Mouse (Mus musculus): ENCODE measurements at regions not wholly inside any gene's neighbourhood (a gene's known extent, or its start where the extent isn't known, plus 50 kb on each side); places are given as distances from the start of the nearest gene placed in this dataset.
A peak's percentile ranks its signal among the peaks of the same experiment; 100 is the strongest.

DNA sequence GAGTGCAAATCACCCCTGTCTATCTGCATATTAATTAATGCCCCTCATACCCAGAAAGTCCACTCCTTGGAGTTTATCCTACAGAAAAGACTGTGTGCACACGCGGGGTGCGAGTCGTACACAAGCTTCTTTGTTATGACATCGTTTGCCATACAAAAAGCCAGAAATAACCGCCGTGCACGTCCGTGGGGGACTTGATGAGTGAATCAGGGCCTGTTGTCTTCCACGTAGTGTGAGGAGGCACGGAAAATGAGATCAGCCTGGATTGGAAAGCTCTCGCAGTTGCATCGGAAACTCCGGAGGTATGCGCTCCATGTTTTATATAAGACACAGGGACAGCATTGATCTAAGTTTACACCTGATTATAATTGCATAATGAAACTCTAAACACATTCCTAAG, 120.3 kb downstream of the Etnk1 start:
- Histone ChIP-seq H3K4me1 (ENCODE audit: control insufficient read depth, insufficient read depth, low read length) (no peaks in the 10 kb centered on the region), H3K27ac (ENCODE audit: insufficient read depth, low read length) (no peak overlapping the region), H3K4me3 (ENCODE audit: insufficient read depth, low read length) (no peak overlapping the region)
- TF ChIP-seq POLR2A (IDR thresholded peaks at IDR 0.05; ENCODE audit: extremely low read depth, insufficient read depth, low read length) (no peak), CTCF (IDR thresholded peaks at IDR 0.05; ENCODE audit: extremely low read depth, insufficient read depth, low read length) (no peak)

DNA sequence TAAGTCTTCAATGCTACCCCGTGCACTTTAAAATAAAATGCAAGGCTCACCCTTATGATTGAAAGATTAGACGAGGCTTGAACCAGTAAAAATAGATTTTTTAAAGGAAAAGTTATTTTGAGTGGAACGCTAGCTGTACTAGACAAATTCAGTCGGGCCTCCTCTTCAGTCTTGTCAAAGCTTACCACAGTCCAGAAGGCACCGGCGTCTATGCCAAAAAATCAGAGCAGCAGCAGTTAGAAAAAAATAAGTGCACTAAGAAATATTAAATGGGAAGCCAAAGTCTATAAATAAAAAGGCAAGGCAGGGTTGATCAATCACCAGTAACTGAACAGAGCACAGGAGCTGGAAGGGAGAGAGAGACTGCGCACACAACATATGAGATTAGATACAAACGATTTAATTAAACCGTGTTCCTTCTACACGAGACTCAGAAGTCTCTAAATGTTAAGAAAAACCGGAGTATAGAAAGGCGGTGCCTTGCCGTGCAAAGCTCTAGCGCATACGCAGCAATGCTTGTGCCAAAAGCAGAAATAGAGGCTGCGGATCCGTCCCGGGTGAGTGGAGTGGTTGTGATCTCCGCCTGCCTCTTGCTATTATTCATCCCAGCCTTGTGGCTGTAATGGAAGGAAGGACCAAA, 121.6 kb downstream of the Etnk1 start:
- no peak overlapping the region for H3K4me3 ChIP-seq (ENCODE audit: insufficient read depth, low read length)
- peak overlapping the region; percentile 8; the same call in 1 of the 2 replicates for H3K27ac ChIP-seq (ENCODE audit: insufficient read depth, low read length)
- no peaks in the 10 kb centered on the region for H3K4me1 ChIP-seq (ENCODE audit: control insufficient read depth, insufficient read depth, low read length)
- no peak for TF ChIP-seq CTCF (IDR thresholded peaks at IDR 0.05; ENCODE audit: extremely low read depth, insufficient read depth, low read length)
- TF ChIP-seq POLR2A (IDR thresholded peaks at IDR 0.05; ENCODE audit: extremely low read depth, insufficient read depth, low read length): no peak

DNA sequence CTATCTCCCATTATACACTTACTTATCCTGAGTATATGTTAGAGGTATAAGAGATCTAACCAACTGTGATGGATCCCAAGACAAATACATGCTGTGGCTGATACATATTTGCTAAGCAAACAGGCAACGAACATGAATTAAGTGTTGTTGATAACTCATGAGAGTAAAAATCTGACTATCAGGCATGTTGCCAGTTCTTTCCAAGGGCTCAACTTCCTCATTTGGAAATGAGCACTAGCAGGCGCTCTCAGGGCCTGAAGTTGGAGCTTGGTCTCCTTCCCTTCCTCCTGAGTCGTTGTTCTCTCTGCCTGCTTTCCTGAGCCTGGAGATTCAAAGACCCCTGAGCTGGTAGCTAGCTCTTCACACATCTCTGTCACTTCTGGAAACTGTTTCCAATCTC, 126.6 kb downstream of the Etnk1 start:
- TF ChIP-seq POLR2A (IDR thresholded peaks at IDR 0.05; ENCODE audit: extremely low read depth, insufficient read depth, low read length): no peak
- TF ChIP-seq CTCF (IDR thresholded peaks at IDR 0.05; ENCODE audit: extremely low read depth, insufficient read depth, low read length): no peak
- H3K4me3 ChIP-seq (ENCODE audit: insufficient read depth, low read length): no peak overlapping the region

DNA sequence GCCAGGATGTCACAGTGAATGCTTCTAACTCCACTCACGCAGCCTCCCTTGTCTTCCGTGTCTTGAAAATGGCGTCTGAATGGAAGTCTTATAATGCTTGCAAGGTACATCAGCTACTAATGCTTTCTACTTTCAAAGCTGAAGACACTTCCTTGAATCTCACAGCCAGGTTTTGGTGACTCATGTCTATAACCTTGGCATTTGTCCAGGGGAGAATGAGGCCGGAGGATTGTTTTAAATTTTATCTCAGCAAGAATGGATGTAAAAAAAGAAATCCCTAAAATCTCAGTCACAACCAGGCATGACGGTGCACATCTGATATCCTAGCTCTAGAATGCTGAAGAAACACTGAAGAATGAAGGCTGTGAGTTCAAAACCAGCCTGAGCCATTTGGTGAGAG, 131.4 kb downstream of the Etnk1 start:
- Histone ChIP-seq H3K4me1 (ENCODE audit: control insufficient read depth, insufficient read depth, low read length) (no peaks in the 10 kb centered on the region), H3K27ac (ENCODE audit: insufficient read depth, low read length) (no peak overlapping the region), H3K4me3 (ENCODE audit: insufficient read depth, low read length) (no peak overlapping the region)
- no peak for TF ChIP-seq POLR2A (IDR thresholded peaks at IDR 0.05; ENCODE audit: extremely low read depth, insufficient read depth, low read length)

More for the DNA sequence above, 126.6 kb downstream of the Etnk1 start:
- no peaks in the 10 kb centered on the region for H3K4me1 ChIP-seq (ENCODE audit: control insufficient read depth, insufficient read depth, low read length)
- no peak overlapping the region for H3K27ac ChIP-seq (ENCODE audit: insufficient read depth, low read length)

DNA sequence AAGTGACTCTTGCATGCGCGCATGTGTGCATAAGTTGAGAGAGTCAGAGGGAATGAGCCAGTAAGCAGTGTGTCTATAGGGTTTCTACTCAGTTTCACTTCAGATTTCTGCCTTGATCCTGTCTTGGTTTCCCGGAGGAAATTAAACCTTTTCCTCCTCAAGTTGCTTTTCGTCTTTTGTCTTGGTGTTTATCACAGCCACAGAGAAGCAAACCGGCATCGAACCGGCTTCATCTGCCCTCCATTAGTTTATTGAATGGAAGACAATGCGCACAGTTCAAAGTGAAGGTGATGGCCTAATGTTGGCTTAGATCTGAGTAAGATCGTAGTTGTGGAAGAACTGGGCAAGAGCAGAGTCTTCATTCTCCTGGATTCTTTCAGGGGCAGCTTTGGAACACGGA, 134.4 kb downstream of the Etnk1 start:
- no peak overlapping the region for H3K4me3 ChIP-seq (ENCODE audit: insufficient read depth, low read length)
- H3K4me1 ChIP-seq (ENCODE audit: control insufficient read depth, insufficient read depth, low read length): no peaks in the 10 kb centered on the region
- H3K27ac ChIP-seq (ENCODE audit: insufficient read depth, low read length): no peak overlapping the region
- TF ChIP-seq CTCF (IDR thresholded peaks at IDR 0.05; ENCODE audit: extremely low read depth, insufficient read depth, low read length): no peak
- TF ChIP-seq POLR2A (IDR thresholded peaks at IDR 0.05; ENCODE audit: extremely low read depth, insufficient read depth, low read length): no peak

DNA sequence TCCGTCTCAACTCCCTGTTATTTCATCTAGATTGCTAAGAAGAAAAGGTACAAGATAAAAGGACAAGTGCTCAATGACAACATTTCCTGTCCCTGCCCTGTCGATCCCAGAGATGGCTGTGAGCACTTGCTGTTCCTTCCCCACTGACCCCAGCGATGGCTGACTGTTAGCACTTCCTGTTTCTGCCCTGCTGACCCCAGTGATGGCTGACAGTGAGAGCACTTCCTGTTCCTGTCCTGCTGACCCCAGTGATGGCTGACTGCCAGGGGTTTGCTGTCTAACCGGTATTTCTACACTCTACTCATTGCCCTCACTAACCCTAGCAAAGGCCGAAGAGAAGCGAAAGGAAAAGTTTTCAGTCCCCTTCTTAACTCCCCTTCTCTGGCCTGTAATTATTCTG, 140.3 kb downstream of the Etnk1 start:
- no peaks in the 10 kb centered on the region for H3K4me1 ChIP-seq (ENCODE audit: control insufficient read depth, insufficient read depth, low read length)
- TF ChIP-seq POLR2A (IDR thresholded peaks at IDR 0.05; ENCODE audit: extremely low read depth, insufficient read depth, low read length) (no peak), CTCF (IDR thresholded peaks at IDR 0.05; ENCODE audit: extremely low read depth, insufficient read depth, low read length) (no peak)
- H3K4me3 ChIP-seq (ENCODE audit: insufficient read depth, low read length): no peak overlapping the region
- no peak overlapping the region for H3K27ac ChIP-seq (ENCODE audit: insufficient read depth, low read length)

DNA sequence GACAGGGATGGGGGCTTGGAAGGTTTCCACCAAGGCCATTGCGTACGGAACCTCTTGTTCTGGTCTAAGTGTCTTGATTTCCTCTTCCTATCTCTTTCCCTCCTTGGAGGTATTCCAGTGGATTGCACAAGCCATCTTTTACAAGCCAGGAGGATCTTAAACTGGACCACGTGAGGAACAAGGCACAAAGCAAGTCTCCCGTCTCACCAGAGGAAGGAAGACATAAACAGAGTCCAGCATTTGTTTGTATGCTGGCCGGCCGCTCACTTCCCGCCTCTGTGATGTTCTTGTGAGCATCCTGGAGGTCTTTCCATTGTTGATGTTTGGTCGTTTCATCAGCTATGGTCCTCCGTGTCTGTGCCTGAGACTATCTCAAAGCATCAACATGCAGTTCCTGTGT, 148.8 kb downstream of the Etnk1 start:
- TF ChIP-seq POLR2A (IDR thresholded peaks at IDR 0.05; ENCODE audit: extremely low read depth, insufficient read depth, low read length) (no peak), CTCF (IDR thresholded peaks at IDR 0.05; ENCODE audit: extremely low read depth, insufficient read depth, low read length) (no peak)
- H3K4me3 ChIP-seq (ENCODE audit: insufficient read depth, low read length): no peak overlapping the region

DNA sequence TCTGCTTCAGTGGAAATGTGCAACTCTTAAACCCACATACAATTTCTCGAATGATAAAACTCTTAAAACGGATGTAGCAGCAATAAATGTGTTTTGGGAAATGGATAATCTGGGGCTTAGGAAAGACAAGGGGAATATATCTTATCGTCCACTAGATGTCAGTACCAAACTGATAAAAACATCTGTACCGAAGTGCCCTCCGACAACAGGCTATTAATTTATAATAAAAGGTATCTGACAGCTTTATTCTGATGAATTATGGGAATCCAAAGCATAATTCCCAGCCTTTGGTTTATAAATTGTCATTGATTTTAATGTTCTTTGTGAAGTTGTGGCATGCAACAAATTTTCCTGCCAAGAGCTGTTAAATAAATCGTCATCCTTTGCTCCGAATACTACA, 153.4 kb downstream of the Etnk1 start:
- no peak for TF ChIP-seq POLR2A (IDR thresholded peaks at IDR 0.05; ENCODE audit: extremely low read depth, insufficient read depth, low read length)
- TF ChIP-seq CTCF (IDR thresholded peaks at IDR 0.05; ENCODE audit: extremely low read depth, insufficient read depth, low read length): no peak
- Histone ChIP-seq H3K27ac (ENCODE audit: insufficient read depth, low read length) (no peak overlapping the region), H3K4me1 (ENCODE audit: control insufficient read depth, insufficient read depth, low read length) (no peaks in the 10 kb centered on the region), H3K4me3 (ENCODE audit: insufficient read depth, low read length) (0 out of 2 replicates have a peak overlapping the region, but pooled peaks have one; percentile 23)

More for the DNA sequence above, 148.8 kb downstream of the Etnk1 start:
- H3K4me1 ChIP-seq (ENCODE audit: control insufficient read depth, insufficient read depth, low read length): no peaks in the 10 kb centered on the region
- H3K27ac ChIP-seq (ENCODE audit: insufficient read depth, low read length): no peak overlapping the region

DNA sequence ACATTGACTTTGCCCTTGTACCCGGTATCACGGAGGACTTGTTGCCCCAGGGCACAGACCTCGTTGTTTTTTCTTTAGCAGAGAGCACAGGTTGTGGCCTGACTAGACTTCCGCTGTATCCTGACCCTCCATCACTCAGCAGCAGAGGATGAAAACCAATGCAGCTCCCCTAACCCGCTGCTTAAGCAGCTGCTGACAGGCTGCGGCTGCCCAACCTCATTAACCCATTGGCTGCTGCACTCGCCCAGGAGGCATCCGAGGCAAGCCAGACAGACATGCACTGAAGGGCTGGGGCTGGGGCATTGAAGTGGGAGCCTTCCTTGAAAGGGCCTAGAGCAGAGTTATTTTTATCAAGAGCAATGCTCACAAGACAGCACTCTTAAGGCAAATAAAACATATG, 157.6 kb downstream of the Etnk1 start:
- TF ChIP-seq POLR2A (IDR thresholded peaks at IDR 0.05; ENCODE audit: extremely low read depth, insufficient read depth, low read length): no peak
- TF ChIP-seq CTCF (IDR thresholded peaks at IDR 0.05; ENCODE audit: extremely low read depth, insufficient read depth, low read length): no peak
- Histone ChIP-seq H3K27ac (ENCODE audit: insufficient read depth, low read length) (no peak overlapping the region), H3K4me1 (ENCODE audit: control insufficient read depth, insufficient read depth, low read length) (no peaks in the 10 kb centered on the region), H3K4me3 (ENCODE audit: insufficient read depth, low read length) (no peak overlapping the region)

DNA sequence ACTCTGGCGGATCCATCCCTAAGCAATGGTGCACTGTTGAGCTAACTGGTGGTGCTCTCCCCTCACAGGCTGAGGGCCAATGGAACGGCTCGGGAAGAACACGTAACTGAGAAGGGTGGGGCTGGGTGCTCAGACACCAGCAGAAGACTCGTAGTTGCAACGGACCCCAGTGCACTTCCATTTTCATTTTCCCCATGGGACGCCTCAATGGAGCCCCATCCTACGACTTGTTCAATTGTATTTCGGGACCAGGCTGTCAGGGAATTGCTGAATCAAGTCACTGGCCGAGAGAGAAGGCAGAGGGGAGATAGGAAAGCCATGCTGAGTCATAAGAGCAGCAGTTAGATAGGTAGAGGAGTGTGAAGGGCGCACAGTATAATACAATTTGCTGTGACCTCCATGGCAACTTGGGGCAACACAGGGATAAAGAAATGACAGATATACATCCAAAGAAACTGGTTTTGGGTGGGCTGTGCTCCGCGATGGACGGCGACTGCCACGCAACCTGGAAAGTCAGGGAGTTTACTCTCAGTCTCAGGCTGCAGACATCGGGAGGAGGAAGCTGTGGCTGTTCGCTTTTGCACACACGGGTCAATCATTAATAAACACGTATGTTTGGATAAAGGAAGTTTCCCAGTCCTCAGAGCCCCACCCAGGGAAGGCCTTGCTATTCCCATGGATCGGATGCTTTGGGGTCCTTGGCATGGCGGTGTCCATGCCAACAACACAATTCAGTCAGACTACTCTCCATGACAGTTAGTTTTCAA, 160.1 kb downstream of the Etnk1 start:
- no peaks in the 10 kb centered on the region for H3K4me1 ChIP-seq (ENCODE audit: control insufficient read depth, insufficient read depth, low read length)
- H3K27ac ChIP-seq (ENCODE audit: insufficient read depth, low read length): no peak overlapping the region
- TF ChIP-seq POLR2A (IDR thresholded peaks at IDR 0.05; ENCODE audit: extremely low read depth, insufficient read depth, low read length) (no peak), CTCF (IDR thresholded peaks at IDR 0.05; ENCODE audit: extremely low read depth, insufficient read depth, low read length) (no peak)
- H3K4me3 ChIP-seq (ENCODE audit: insufficient read depth, low read length): no peak overlapping the region

Measured in cortical plate, adult 2 months (tissue).